Mouse (Mus musculus) left cerebral cortex, adult 2 months (tissue): ENCODE measurements around the gene Speer2. TPM values are rescaled to one million over a fixed set of nuclear protein-coding genes. Genes with fewer than 3 reads are reported as not detected.

Source experiments
- DNase-seq, 2 experiments: peaks; one replicate each; pipeline ENCODE4 v3.0.0; 2021 to 2022; ENCODE audit warnings: low spot score in 2 of 2, mixed read lengths in 1 of 2; ENCODE audit errors: extremely low spot score in 1 of 2
- H3K27ac ChIP-seq: fragments of 200-600 bp; 2 replicates; pipeline ENCODE4 v1.8.1; 2022
- H3K4me3 ChIP-seq: fragments of 200-600 bp; 2 replicates; pipeline ENCODE4 v1.8.1; 2022
- CTCF ChIP-seq: fragments of 200-600 bp; IDR thresholded peaks from 2 replicates; pipeline ENCODE4 v1.8.1; 2022; ENCODE audit warnings: antibody characterized with exemption, mild to moderate bottlenecking, moderate library complexity
- intact Hi-C: fragments of 180-260 bp; cut with DNase I; formaldehyde crosslinking; loops from one replicate; pipeline ENCODE4 v1.15.1; 2025
- long read RNA-seq, 2 experiments: library from polyadenylated mRNA; stranded (forward); transcript quantifications; one replicate each; pipeline ENCODE4 v2.0.0; 2021; ENCODE audit warnings: borderline mapping rate in 2 of 2
- total RNA-seq, 2 experiments: library from RNA; stranded (reverse); gene quantifications; 2 replicates each; pipeline ENCODE4 v1.2.3; 2021

Speer2 gene
- total RNA-seq, result not detected
- long read RNA-seq, experiment 1, result 0 reads
- long read RNA-seq, experiment 2, result 0 reads

DNA sequence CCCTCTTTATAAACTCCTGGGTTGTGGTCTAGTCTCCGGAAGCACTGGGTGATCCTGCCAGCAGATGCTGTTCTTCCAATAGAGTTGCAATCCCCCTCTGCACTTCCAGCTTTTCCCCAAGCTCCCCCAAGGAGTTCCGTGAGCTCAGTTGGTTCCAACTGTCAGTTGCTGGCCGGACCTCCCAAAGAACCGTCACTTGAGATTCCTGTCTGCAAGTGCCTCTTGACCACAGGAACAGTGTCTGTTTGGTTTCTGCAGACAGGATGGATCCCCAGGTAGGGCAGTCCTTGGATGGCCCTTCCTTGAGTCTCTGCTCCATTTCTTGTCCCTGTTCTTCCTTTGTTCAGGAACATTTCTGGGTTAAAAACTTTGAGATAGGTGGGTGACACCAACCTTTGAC is at the start of gene Speer2:
TSS of gene Speer2 (minus strand) at position 101 of the 400 bp plus-strand sequence.
- DNase-seq, result no peak
- no peak for TF ChIP-seq CTCF
- Histone ChIP-seq H3K4me3 (no peak within 1 kb of the TSS), H3K27ac (no peak within 1 kb of the TSS)
- intact Hi-C loops, result no loop called here

DNA sequence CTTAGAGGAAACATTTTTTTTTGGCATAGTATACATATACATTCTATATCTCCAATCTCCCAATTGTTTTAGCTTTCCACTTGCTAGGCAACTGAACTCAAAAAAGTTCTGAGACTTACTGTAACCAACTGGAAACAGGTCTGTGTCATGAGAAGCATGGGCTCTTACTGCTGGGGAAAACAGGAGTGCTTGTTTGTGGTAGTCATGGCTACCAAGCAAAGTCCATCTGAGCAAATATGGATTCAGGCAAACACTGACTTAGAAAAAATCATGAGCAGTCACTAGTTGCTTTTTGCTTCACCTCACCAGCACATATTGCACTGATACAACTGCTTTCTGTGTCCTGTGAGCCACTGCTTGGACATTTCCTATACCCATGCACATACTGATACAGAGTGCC is 40.8 kb upstream of the Speer2 start:
- H3K4me3 ChIP-seq, result no peak overlapping the region
- TF ChIP-seq CTCF, result no peak
- no peak for DNase-seq
- no peak overlapping the region for H3K27ac ChIP-seq
- intact Hi-C loops, result no loop called here

DNA sequence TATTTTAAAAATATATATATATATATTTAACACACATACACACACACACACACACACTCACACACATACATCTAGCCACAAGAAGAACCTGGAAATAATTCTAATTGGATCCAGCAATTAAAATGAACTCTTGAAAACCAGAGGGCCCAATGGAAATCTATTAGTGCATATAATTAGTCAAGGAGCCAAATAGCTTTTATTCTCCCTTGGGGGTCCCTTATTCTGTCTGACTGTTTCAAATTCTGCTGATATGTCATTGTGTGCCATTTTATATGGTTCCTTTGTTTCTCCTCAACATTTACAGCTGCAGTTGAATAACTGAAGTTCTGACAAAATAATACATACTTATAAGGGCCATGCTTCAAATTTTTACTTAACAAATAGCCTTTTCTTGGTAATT is 17.2 kb upstream of the Speer2 start:
- intact Hi-C loops, result no loop called here
- H3K4me3 ChIP-seq, result no peak overlapping the region
- DNase-seq, result no peak
- TF ChIP-seq CTCF, result no peak
- no peak overlapping the region for H3K27ac ChIP-seq

DNA sequence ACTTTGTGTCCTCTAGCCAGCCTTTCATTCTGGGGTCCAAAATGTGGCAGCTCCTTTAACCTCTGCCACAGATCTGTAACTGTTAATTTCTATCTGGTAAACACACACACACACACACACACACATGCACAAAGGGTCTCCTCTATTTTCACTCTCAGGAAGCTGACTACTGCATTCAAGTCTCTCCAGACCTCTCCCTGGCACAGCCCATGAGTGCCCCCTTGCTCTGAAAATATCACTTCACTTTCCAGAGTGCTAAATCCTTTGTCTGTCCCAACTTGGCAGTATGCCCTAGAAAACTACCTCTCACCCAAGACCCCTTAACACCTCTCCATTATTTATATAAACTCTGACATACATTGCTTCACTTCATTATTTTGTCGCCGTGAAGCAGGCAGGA is 26.9 kb downstream of the Speer2 start:
- DNase-seq, result no peak
- intact Hi-C loops, result no loop called here
- Histone ChIP-seq H3K4me3 (no peak overlapping the region), H3K27ac (no peak overlapping the region)
- no peak for TF ChIP-seq CTCF

DNA sequence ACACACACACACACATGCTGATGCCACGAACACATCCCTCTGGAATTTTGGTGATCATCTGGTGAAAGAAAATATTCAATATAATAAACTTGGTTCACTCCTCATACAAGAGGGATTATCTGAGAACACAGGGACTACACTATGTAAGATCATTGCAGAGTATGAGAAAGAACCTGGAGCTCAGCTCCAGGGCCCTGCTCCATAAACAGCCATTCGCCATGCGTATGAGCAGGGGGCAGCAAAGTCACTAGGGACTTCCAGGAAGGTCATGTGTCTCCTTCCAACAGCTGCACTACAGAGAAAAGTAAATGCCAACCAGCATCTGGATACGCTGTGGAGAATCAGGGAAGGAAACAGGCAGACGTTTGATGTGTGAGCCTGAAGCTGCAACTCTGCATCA is 49.9 kb downstream of the Speer2 start:
- Histone ChIP-seq H3K27ac (no peak overlapping the region), H3K4me3 (no peak overlapping the region)
- no peak for TF ChIP-seq CTCF
- intact Hi-C loops, result no loop called here
- DNase-seq, result no peak
